Mouse (Mus musculus): ENCODE measurements around the gene Vwf.

DNA sequence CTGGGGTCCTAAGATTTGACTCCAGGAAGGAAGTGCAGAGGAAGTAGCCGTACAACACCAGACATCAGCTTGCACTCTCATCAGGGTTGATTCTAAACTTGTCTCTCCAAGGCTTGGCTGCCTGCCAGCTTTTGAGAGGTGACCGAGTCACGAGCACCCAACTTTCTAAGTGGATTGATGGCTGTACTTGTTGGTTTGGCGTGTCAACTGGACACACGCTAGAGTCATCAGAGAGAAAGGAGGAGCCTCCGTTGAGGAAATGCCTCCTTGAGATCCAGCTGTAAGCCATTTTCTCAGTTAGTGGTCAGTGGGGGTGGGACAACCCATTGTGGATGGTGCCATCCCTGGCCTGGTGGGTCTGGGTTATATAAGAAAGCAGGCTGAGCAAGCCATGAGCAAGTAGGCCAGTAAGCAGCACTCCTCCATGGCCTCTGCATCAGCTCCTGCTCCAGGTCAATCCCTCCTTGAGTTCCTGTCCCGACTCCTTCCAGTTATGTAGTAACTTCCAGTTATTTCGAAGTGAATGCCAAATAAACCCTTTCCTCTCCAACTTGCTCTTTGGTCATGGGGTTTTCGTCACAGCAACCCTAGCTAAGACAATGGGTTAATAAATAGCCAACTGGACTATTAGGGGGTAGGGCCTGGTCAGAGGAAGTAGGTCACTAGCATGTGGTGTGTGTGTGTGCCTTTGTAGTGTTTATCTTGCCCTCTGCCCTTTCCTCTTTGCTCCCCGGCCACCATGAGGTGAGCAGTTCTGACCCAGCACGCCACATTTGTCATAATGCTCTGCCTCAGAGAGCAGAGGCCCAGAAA, 30.9 kb upstream of the Vwf start:
- no peak for TF ChIP-seq CTCF (IDR thresholded peaks at IDR 0.05; ENCODE audit: control insufficient read depth, insufficient read depth, insufficient replicate concordance, low read depth, low read length)
- no peak for TF ChIP-seq POLR2A (IDR thresholded peaks at IDR 0.05; ENCODE audit: control insufficient read depth, low read depth, low read length)
